Mouse (Mus musculus): Measurements from ENCODE around the gene Tmem125.
"Not testable (repeated sequence)": the region's sequence is repeated elsewhere in the genome, so short reads cannot be mapped to it uniquely, and the experiment has no call there.

Gene Tmem125

GRCm38 (mm10) chr4:118543592-118544260, at the start of gene Tmem125:
TSS of gene Tmem125 (minus strand) at chr4:118544044.
- peak; percentile 13 for DNase-seq (ENCODE audit: low read depth, low spot score)

GRCm38 (mm10) chr4:118589733-118590130, 45.9 kb upstream of the Tmem125 start:
- no peak for DNase-seq (ENCODE audit: low read depth, low spot score)

GRCm38 (mm10) chr4:118589053-118589732, 45.3 kb upstream of the Tmem125 start:
- DNase-seq (ENCODE audit: low read depth, low spot score), result no peak

- no peak for DNase-seq (ENCODE audit: low read depth, low spot score)
Observed at GRCm38 (mm10) chr4:118582629-118583028, 38.8 kb upstream of the Tmem125 start.

- no peak for DNase-seq (ENCODE audit: low read depth, low spot score)
Observed at GRCm38 (mm10) chr4:118581508-118581907, 37.7 kb upstream of the Tmem125 start.

GRCm38 (mm10) chr4:118579313-118579712, 35.5 kb upstream of the Tmem125 start:
- DNase-seq (ENCODE audit: low read depth, low spot score), result peak; percentile 19

- peak; percentile 87 for DNase-seq (ENCODE audit: low read depth, low spot score)
Observed at GRCm38 (mm10) chr4:118576097-118576496, 32.3 kb upstream of the Tmem125 start.

GRCm38 (mm10) chr4:118571441-118571840, 27.6 kb upstream of the Tmem125 start:
- no peak for DNase-seq (ENCODE audit: low read depth, low spot score)

GRCm38 (mm10) chr4:118569320-118569719, 25.5 kb upstream of the Tmem125 start:
- no peak for DNase-seq (ENCODE audit: low read depth, low spot score)

GRCm38 (mm10) chr4:118568709-118569108, 24.9 kb upstream of the Tmem125 start:
- no peak for DNase-seq (ENCODE audit: low read depth, low spot score)

- DNase-seq (ENCODE audit: low read depth, low spot score), result peak; percentile 76
Observed at GRCm38 (mm10) chr4:118566161-118566676, 22.4 kb upstream of the Tmem125 start.

- no peak for DNase-seq (ENCODE audit: low read depth, low spot score)
Observed at GRCm38 (mm10) chr4:118564926-118565279, 21.1 kb upstream of the Tmem125 start.

- no peak for DNase-seq (ENCODE audit: low read depth, low spot score)
Observed at GRCm38 (mm10) chr4:118564062-118564925, 20.4 kb upstream of the Tmem125 start.

GRCm38 (mm10) chr4:118553039-118553649, 9.3 kb upstream of the Tmem125 start:
- DNase-seq (ENCODE audit: low read depth, low spot score), result no peak

GRCm38 (mm10) chr4:118548130-118548480, 4.3 kb upstream of the Tmem125 start:
- peak; percentile 77 for DNase-seq (ENCODE audit: low read depth, low spot score)

- DNase-seq (ENCODE audit: low read depth, low spot score), result not testable (repeated sequence)
Observed at GRCm38 (mm10) chr4:118547424-118548129, 3.7 kb upstream of the Tmem125 start.

GRCm38 (mm10) chr4:118544441-118545127, 740 bp upstream of the Tmem125 start:
- no peak for DNase-seq (ENCODE audit: low read depth, low spot score)

- DNase-seq (ENCODE audit: low read depth, low spot score), result no peak
Observed at GRCm38 (mm10) chr4:118543158-118543530, 700 bp downstream of the Tmem125 start.

- DNase-seq (ENCODE audit: low read depth, low spot score), result no peak
Observed at GRCm38 (mm10) chr4:118542510-118543157, 1.2 kb downstream of the Tmem125 start.

- DNase-seq (ENCODE audit: low read depth, low spot score), result no peak
Observed at GRCm38 (mm10) chr4:118539904-118540303, 3.9 kb downstream of the Tmem125 start.
